Mouse (Mus musculus) cortical plate, adult 2 months (tissue): ENCODE measurements around the gene Smarcc1.

Experiments used
- CTCF ChIP-seq: fragments of 200-500 bp; IDR thresholded peaks from 2 replicates; pipeline ENCODE4 v1.5.1; 2011; ENCODE audit warnings: mild to moderate bottlenecking, control low read depth, low read length; ENCODE audit not compliant: insufficient read depth; ENCODE audit errors: extremely low read depth
- POLR2A ChIP-seq: fragments of 200-500 bp; IDR thresholded peaks from 2 replicates; pipeline ENCODE4 v1.6.1; 2011; ENCODE audit warnings: mild to moderate bottlenecking, low read length, control low read depth; ENCODE audit not compliant: insufficient read depth; ENCODE audit errors: extremely low read depth

- TF ChIP-seq CTCF (no peak), POLR2A (no peak)
Observed at GRCm38 (mm10) chr9:110123322-110123721, 5.8 kb downstream of the Smarcc1 start.
